In the genomic region with DNA sequence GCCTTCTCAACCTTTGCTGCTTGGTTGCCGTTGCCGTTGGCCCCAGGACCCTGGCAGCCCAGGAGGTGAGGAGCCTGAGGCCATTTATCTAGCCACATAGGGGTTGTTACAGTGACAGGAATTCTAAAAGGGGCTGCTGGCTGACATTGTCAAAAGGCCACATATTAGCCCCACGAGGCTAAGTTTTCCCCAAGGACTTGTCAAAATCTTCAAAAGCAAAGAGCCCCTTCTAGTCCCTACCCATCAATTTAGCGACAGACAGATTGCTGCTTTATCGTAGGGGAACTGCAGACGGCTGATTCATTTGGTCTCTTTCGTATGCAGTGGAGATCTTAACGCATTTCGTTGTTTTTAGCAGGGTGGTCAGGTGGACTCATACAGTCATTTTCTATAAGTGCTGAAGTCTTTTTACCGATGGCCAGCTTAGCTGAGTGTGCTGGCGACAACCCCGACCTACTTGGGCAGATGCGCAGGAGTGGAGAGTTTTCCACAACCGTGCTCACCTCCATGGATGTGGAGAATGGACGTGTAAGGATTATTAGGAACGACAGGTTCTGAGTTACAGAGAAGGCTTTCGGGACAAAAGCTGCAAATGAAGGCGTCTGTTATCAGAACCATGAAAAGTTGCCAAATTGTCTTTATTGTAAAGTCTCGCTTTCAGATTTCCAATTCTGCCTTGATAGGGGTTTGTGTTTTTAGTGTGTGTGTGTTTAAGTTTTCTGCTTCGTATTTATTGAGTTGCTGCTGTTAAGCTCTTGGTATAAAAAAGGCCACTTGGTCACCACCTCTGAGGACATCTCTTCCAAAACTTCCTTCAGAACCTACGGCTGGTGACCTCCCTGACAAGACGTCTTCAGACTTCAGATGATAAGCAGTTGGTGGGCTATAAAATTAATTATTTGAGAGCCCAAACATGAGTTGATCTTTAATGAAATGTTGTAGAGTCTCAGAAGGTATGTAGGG, we compare ENCODE assay signal across 34 mouse cellular contexts.
"Had no signal": no experiment of that assay in that cellular context is flagged by ENCODE, and none has a peak within 500 bp of the region (broad histone marks: within the 10 kb centered on the region; RNA-seq: fewer than 3 reads in every experiment).

No protein-coding gene starts in this region.

- H3K27ac ChIP-seq: heart, embryonic 13.5 days; heart, embryonic 15.5 days; hindbrain, embryonic 10.5 days; hindbrain, embryonic 12.5 days; hindbrain, embryonic 13.5 days; hindbrain, embryonic 14.5 days; hindbrain, embryonic 15.5 days; hindbrain, postnatal 0 days; intestine, embryonic 15.5 days; kidney, embryonic 15.5 days; kidney, postnatal 0 days; layer of hippocampus, adult 2 months; left cerebral cortex, adult 2 months had no signal

- H3K9me3 ChIP-seq: heart, embryonic 12.5 days; heart, embryonic 13.5 days; heart, embryonic 15.5 days; hindbrain, embryonic 10.5 days; hindbrain, embryonic 12.5 days; hindbrain, embryonic 13.5 days; hindbrain, embryonic 15.5 days; intestine, embryonic 15.5 days; kidney, embryonic 15.5 days had no signal

- H3K4me3 ChIP-seq: heart, embryonic 12.5 days; heart, embryonic 13.5 days; heart, embryonic 15.5 days; hindbrain, embryonic 10.5 days; hindbrain, embryonic 12.5 days; hindbrain, embryonic 13.5 days; hindbrain, embryonic 15.5 days; intestine, embryonic 15.5 days; kidney, embryonic 15.5 days; layer of hippocampus, adult 2 months; left cerebral cortex, adult 2 months had no signal

- H3K27me3 ChIP-seq: heart, embryonic 12.5 days; heart, embryonic 13.5 days; heart, embryonic 15.5 days; hindbrain, embryonic 12.5 days; hindbrain, embryonic 13.5 days; hindbrain, embryonic 15.5 days; intestine, embryonic 15.5 days; kidney, embryonic 15.5 days had no signal

- ATAC-seq: hindbrain, embryonic 16.5 days; hindbrain, postnatal 0 days; intestine, embryonic 15.5 days; intestine, embryonic 16.5 days; intestine, postnatal 0 days had no signal

- H3K4me1 ChIP-seq: heart, embryonic 13.5 days; heart, embryonic 15.5 days; hindbrain, embryonic 10.5 days; hindbrain, embryonic 12.5 days; hindbrain, embryonic 13.5 days; hindbrain, embryonic 15.5 days; intestine, embryonic 15.5 days; kidney, embryonic 15.5 days had no signal

- H3K4me2 ChIP-seq: heart, embryonic 11.5 days; heart, embryonic 12.5 days; heart, embryonic 13.5 days; heart, embryonic 15.5 days; hindbrain, embryonic 12.5 days; hindbrain, embryonic 13.5 days; hindbrain, embryonic 14.5 days; hindbrain, embryonic 15.5 days; intestine, embryonic 15.5 days; kidney, embryonic 15.5 days had no signal

- H3K9ac ChIP-seq: heart, embryonic 12.5 days; heart, embryonic 13.5 days; heart, embryonic 15.5 days; hindbrain, embryonic 12.5 days; hindbrain, embryonic 13.5 days; hindbrain, embryonic 14.5 days; hindbrain, embryonic 15.5 days; intestine, embryonic 15.5 days; kidney, embryonic 15.5 days had no signal

- DNase-seq: heart, postnatal 10 days; heart, postnatal 14 days; heart, postnatal 36 days; heart, postnatal 4 days; kidney, adult 11 months; kidney, adult 18-20 months; kidney, adult 2 months; kidney, adult 8-10 months; kidney, adult 9 months; kidney, postnatal 10 days; kidney, postnatal 14 days; kidney, postnatal 25 days; kidney, postnatal 36 days; kidney, postnatal 4 days; layer of hippocampus, adult 9-11 months; layer of hippocampus, postnatal 36 days had no signal

- H3K36me3 ChIP-seq: heart, embryonic 12.5 days; heart, embryonic 13.5 days; heart, embryonic 15.5 days; hindbrain, embryonic 10.5 days; hindbrain, embryonic 12.5 days; hindbrain, embryonic 13.5 days; hindbrain, embryonic 15.5 days; intestine, embryonic 15.5 days; kidney, embryonic 15.5 days had no signal
